Mouse (Mus musculus) small intestine, adult 2 months (tissue): ENCODE measurements around the gene Sphk2. TPM values are rescaled to one million over a fixed set of nuclear protein-coding genes. Genes with fewer than 3 reads are reported as not detected.

Source experiments
- H3K27ac ChIP-seq: fragments of 200-500 bp; 2 replicates; pipeline ENCODE4 v1.5.1; 2012; ENCODE audit warnings: low read depth, low read length, control low read depth, inconsistent platforms; ENCODE audit not compliant: insufficient read depth
- H3K27me3 ChIP-seq: fragments of 200-500 bp; 2 replicates; pipeline ENCODE4 v1.6.1; 2012; ENCODE audit warnings: mild to moderate bottlenecking, moderate library complexity, low read length, inconsistent platforms; ENCODE audit not compliant: control insufficient read depth, insufficient read depth
- H3K36me3 ChIP-seq: fragments of 200-500 bp; 2 replicates; pipeline ENCODE4 v1.6.1; 2012; ENCODE audit warnings: mild to moderate bottlenecking, low read length, control low read depth, inconsistent platforms; ENCODE audit not compliant: control insufficient read depth, insufficient read depth
- H3K4me1 ChIP-seq: fragments of 200-500 bp; 2 replicates; pipeline ENCODE4 v1.6.1; 2012; ENCODE audit warnings: low read length, inconsistent platforms, mixed read lengths; ENCODE audit not compliant: control insufficient read depth, insufficient read depth, insufficient read length
- H3K4me3 ChIP-seq: fragments of 200-500 bp; 2 replicates; pipeline ENCODE4 v1.5.1; 2012; ENCODE audit warnings: low read depth, mild to moderate bottlenecking, control low read depth, inconsistent platforms, low read length, moderate library complexity
- CTCF ChIP-seq: fragments of 200-500 bp; IDR thresholded peaks from 2 replicates; pipeline ENCODE4 v1.5.1; 2012; ENCODE audit warnings: low read depth, mild to moderate bottlenecking, control low read depth, inconsistent platforms, low read length, moderate library complexity, mixed read lengths; ENCODE audit not compliant: insufficient replicate concordance, insufficient read length; ENCODE audit errors: extremely low read depth
- POLR2A ChIP-seq: fragments of 200-500 bp; IDR thresholded peaks from 2 replicates; pipeline ENCODE4 v1.6.1; 2012; ENCODE audit warnings: low read depth, mild to moderate bottlenecking, control low read depth, inconsistent platforms, low read length, moderate library complexity
- WGBS: fragments of 180-500 bp; shearing (Covaris S2); methylation state at CpG from one replicate; pipeline ENCODE4 v1.1.7; 2018; 5-methylcytosine and 5-hydroxymethylcytosine counted together
- polyA plus RNA-seq: library from polyadenylated mRNA; depleted of rRNA; stranded (reverse); fragments of >200 nt; gene quantifications from 2 replicates; pipeline ENCODE4 v1.2.3, GENCODE M21; 2012

The Sphk2 gene
- polyA plus RNA-seq, 1 experiment, result 164 TPM

DNA sequence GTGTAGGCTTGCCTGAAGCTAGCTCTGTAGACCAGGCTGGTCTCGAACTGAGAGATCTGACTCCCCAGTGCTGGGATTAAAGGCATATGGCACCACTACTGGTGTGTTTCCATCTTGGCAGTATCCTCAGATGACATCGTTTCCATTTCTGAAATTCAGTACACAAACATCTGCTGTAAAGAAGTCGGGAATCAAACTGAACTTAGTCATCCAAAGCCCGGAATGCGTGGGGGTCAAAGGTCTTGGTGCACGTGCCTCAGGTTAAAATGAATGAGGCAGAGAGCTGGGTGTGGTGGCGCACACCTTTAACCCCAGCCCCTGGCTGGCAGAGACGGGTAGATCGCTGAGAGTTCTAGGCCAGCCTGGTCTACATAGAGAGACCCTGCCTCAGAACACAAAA is 32.4 kb upstream of the Sphk2 start:
- peak overlapping the region; percentile 72 for H3K27ac ChIP-seq
- H3K27me3 ChIP-seq, result no peaks in the 10 kb centered on the region
- TF ChIP-seq CTCF, result no peak
- no peak for TF ChIP-seq POLR2A
- 27% methylated on average over 9 of the region's 9 CpGs for WGBS
- H3K4me1 ChIP-seq, result peaks cover 28% of the 10 kb centered on the region
- no peak overlapping the region for H3K4me3 ChIP-seq
- peaks cover 24% of the 10 kb centered on the region for H3K36me3 ChIP-seq

DNA sequence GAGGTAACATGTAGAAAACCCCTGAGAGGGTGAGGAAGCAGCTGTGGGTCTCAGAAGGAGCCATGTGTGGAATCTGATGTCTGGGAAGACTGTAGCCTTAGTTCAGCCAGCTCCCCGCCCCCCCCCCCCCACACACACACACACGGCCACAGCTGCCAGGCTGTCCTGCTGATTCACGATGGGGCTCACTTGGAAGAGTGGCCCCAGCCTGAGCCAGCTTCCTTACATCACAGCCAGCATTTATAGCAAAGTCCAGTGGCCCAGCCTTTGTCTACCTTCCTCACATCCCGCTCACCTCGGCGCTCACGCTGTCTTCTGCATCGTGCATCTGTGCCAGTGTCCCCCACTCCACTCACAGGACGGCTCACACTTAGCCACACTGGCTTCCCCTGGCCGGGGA is 31.6 kb upstream of the Sphk2 start:
- Histone ChIP-seq H3K36me3 (peaks cover 22% of the 10 kb centered on the region), H3K27me3 (no peaks in the 10 kb centered on the region), H3K27ac (peak overlapping the region; percentile 72), H3K4me1 (peaks cover 28% of the 10 kb centered on the region), H3K4me3 (0 out of 2 replicates have a peak overlapping the region, but pooled peaks have one; percentile 0)
- 19% methylated on average over 10 of the region's 10 CpGs for WGBS
- no peak for TF ChIP-seq CTCF
- no peak for TF ChIP-seq POLR2A

DNA sequence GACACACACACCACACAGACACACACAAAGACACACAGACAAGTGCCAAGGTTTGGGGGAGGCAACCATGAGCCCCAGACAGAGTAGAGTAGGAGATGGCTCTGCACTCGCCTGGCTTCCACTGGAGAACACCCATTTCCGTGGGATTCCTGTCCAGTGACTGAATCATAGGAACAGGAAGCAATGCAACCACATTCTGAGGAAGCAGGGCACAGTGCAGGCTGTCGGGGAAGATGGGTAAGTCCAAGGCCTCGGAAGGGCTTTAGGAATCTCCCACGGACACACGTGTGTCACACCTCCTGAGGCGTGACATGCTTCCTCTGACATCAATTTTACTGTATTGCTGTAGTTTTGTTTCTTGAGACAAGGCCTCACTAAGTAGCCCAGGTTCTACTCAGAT is 30.3 kb upstream of the Sphk2 start:
- 81% methylated on average over 7 of the region's 7 CpGs for WGBS
- Histone ChIP-seq H3K4me1 (peaks cover 26% of the 10 kb centered on the region), H3K4me3 (no peak overlapping the region), H3K27ac (no peak overlapping the region), H3K36me3 (peaks cover 22% of the 10 kb centered on the region), H3K27me3 (no peaks in the 10 kb centered on the region)
- TF ChIP-seq CTCF, result no peak
- TF ChIP-seq POLR2A, result no peak

DNA sequence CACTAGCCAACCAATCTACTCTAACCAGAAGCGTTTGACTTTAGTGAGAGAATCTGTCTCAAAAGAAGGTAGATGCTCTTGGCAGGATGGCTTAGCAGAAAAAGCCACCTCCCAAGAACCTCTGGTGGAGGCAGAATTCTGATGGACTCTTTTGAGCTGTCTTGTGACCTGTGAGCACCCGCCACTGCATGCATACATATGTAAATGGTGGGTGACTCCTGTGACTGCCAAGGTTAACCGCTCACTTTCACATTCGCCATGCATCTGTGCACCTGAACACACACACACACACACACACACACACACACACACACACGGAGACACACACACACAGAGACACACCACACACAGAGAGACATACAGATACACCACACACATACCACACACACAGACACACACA is 29.6 kb upstream of the Sphk2 start:
- H3K36me3 ChIP-seq, result peaks cover 18% of the 10 kb centered on the region
- peaks cover 25% of the 10 kb centered on the region for H3K4me1 ChIP-seq
- TF ChIP-seq POLR2A (no peak), CTCF (no peak)
- H3K27ac ChIP-seq, result no peak overlapping the region
- H3K4me3 ChIP-seq, result no peak overlapping the region
- 87% methylated on average over 5 of the region's 5 CpGs for WGBS
- H3K27me3 ChIP-seq, result no peaks in the 10 kb centered on the region

DNA sequence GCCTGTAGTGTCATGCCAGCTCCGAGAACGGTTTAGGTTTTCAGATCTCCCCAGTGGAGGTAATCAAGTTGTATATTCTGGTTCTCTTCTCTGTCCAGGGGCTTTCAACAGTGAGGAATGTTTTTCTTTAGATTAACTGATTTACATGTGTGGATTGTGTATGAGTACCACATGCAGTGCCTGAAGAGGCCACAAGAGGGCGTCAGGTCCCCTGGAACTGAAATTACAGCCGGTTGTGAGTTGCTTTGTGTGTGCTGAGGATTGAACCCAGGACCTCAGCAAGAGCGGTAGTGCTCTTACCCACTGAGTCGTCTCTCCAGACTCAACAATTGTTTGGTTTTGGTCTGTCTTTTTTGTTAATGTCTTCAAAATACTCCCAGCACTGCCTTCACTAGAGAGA is 28.7 kb upstream of the Sphk2 start:
- Histone ChIP-seq H3K4me3 (no peak overlapping the region), H3K27me3 (no peaks in the 10 kb centered on the region), H3K36me3 (peaks cover 16% of the 10 kb centered on the region; the same call in 1 of the 2 replicates), H3K27ac (no peak overlapping the region), H3K4me1 (peaks cover 30% of the 10 kb centered on the region)
- TF ChIP-seq CTCF (peak; percentile 72; the same call in 1 of the 2 replicates), POLR2A (no peak)
- WGBS, result 81% methylated on average over 6 of the region's 6 CpGs

DNA sequence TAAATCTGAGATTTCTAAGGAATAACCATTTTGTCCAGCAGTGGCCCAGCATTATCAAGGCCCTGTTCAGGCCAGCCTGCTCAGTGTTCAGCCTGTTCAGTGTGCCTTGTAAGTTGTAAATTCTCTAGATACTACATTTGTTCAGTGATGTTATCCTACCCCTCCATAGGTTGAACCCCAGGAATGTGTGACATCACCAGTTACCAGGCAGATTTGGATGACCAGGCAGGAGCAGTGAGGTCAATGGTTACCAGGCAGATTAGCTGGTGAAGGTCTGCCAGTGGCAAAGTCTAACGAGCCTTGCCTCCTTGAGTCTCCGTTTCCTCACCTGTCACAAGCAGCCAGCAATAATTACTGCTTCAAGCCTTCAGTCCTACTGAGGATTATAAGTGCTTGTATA is 26.6 kb upstream of the Sphk2 start:
- no peak for TF ChIP-seq POLR2A
- no peak for TF ChIP-seq CTCF
- Histone ChIP-seq H3K4me3 (no peak overlapping the region), H3K4me1 (peaks cover 12% of the 10 kb centered on the region; the same call in 1 of the 2 replicates), H3K27ac (no peak overlapping the region), H3K27me3 (no peaks in the 10 kb centered on the region), H3K36me3 (peaks cover 19% of the 10 kb centered on the region)
- 21% methylated on average over 2 of the region's 2 CpGs for WGBS

DNA sequence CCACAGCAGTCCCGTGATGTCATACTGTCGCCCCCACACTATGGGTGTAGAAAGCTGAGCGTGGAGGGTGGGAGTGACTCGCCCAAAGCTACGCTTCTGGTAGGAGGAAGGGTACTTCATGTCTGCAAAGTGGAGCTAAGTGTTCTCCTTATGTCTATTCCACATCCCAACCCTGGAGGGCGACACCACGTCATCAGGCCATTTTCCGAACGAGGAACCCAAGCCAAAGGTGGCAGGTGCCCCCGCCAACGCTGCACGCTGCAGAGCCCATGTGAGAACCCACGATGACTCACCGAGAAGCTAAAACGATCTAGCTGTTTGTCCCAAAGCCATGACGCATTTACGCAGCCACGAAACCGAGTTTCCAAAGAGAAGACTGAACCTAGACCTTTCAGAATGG is 24.5 kb upstream of the Sphk2 start:
- WGBS, result 21% methylated on average over 19 of the region's 19 CpGs
- H3K4me1 ChIP-seq, result 0 out of 2 replicates have a peak, but pooled peaks cover 6% of the 10 kb centered on the region
- TF ChIP-seq POLR2A (no peak), CTCF (no peak)
- peak overlapping the region; percentile 3; the same call in 1 of the 2 replicates for H3K27ac ChIP-seq
- H3K36me3 ChIP-seq, result peaks cover 23% of the 10 kb centered on the region
- H3K4me3 ChIP-seq, result peak overlapping the region; percentile 55
- H3K27me3 ChIP-seq, result no peaks in the 10 kb centered on the region
